In the genomic region with DNA sequence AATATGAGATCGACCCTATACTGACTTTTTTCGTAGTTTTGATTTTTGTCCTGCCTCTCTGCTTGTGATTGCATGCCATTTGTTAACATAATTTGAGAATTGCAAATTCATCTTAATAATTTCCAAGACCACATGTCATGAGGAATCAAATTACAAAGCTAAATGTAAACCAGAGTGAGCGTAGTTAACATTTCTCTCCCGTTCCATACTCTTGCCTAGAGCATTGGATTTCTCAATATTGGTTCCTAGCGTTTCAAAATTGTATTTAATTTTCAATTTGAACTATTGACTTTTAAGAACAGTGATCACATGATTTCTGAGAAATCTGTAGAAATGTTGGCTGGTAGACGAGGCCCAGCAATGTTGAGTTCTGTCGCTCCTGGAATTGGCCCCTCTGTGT, we compare ENCODE assay signal across 24 mouse cellular contexts.
"Had no signal": no experiment of that assay in that cellular context is flagged by ENCODE, and none has a peak within 500 bp of the region (broad histone marks: within the 10 kb centered on the region; RNA-seq: fewer than 3 reads in every experiment).

No protein-coding gene starts in this region.

- H3K27me3 ChIP-seq: embryonic facial prominence, embryonic 12.5 days; embryonic facial prominence, embryonic 13.5 days; embryonic facial prominence, embryonic 15.5 days; forebrain, embryonic 12.5 days; forebrain, embryonic 13.5 days; forebrain, embryonic 15.5 days had no signal

- H3K36me3 ChIP-seq: embryonic facial prominence, embryonic 12.5 days; embryonic facial prominence, embryonic 13.5 days; embryonic facial prominence, embryonic 15.5 days; forebrain, embryonic 12.5 days; forebrain, embryonic 15.5 days had no signal

- DNase-seq: cerebellum, adult 8-10 months; cerebellum, adult 9-10 months; cerebellum, adult 9-11 months; cerebellum, postnatal 10 days; embryo, embryonic 11 days; forebrain, postnatal 0 days; gastrocnemius, adult 2 months; gastrocnemius, postnatal 10 days; gastrocnemius, postnatal 14 days; gastrocnemius, postnatal 25 days; gastrocnemius, postnatal 36 days; heart, adult 11 months; heart, adult 18-20 months; heart, adult 2 months had no signal

- H3K27ac ChIP-seq: embryonic facial prominence, embryonic 15.5 days; forebrain, embryonic 10.5 days; forebrain, embryonic 12.5 days; forebrain, embryonic 13.5 days; forebrain, embryonic 15.5 days; gastrocnemius, adult 2 months; heart, adult 2 months had no signal

- H3K9me3 ChIP-seq: embryonic facial prominence, embryonic 12.5 days; embryonic facial prominence, embryonic 13.5 days; embryonic facial prominence, embryonic 15.5 days; forebrain, embryonic 10.5 days; forebrain, embryonic 12.5 days; forebrain, embryonic 13.5 days; forebrain, embryonic 15.5 days had no signal

- H3K4me2 ChIP-seq: embryonic facial prominence, embryonic 12.5 days; embryonic facial prominence, embryonic 13.5 days; embryonic facial prominence, embryonic 15.5 days; forebrain, embryonic 12.5 days; forebrain, embryonic 13.5 days; forebrain, embryonic 15.5 days had no signal

- H3K9ac ChIP-seq: embryonic facial prominence, embryonic 12.5 days; embryonic facial prominence, embryonic 13.5 days; embryonic facial prominence, embryonic 15.5 days; forebrain, embryonic 12.5 days; forebrain, embryonic 13.5 days; forebrain, embryonic 15.5 days; forebrain, postnatal 0 days had no signal

- ATAC-seq: forebrain, embryonic 13.5 days; forebrain, embryonic 14.5 days; forebrain, embryonic 15.5 days; forebrain, embryonic 16.5 days; forebrain, postnatal 0 days had no signal

- H3K4me3 ChIP-seq: embryonic facial prominence, embryonic 12.5 days; embryonic facial prominence, embryonic 13.5 days; embryonic facial prominence, embryonic 15.5 days; erythroblast, embryonic 14.5 days; forebrain, embryonic 10.5 days; forebrain, embryonic 12.5 days; forebrain, embryonic 13.5 days; forebrain, embryonic 15.5 days; gastrocnemius, adult 2 months; heart, adult 2 months had no signal
